Mouse (Mus musculus): ENCODE results near the gene Ms4a7. TPM values are rescaled to one million over a fixed set of nuclear protein-coding genes. Genes with fewer than 3 reads are reported as not detected.
"Not testable (repeated sequence)": the region's sequence is repeated elsewhere in the genome, so short reads cannot be mapped to it uniquely, and the experiment has no call there.

Gene Ms4a7
- polyA plus RNA-seq, 1 experiment from 2014 or later: 6.7 TPM

GRCm38 (mm10) chr19:11293616-11294015, 42.3 kb downstream of the Ms4a7 start:
- 1% methylated on average over 3 of the region's 3 CpGs for WGBS
- H3K4me3 ChIP-seq (ENCODE audit: low read depth, low read length): not testable (repeated sequence)

GRCm38 (mm10) chr19:11292990-11293389, 43.0 kb downstream of the Ms4a7 start:
- Histone ChIP-seq H3K27me3 (ENCODE audit: control insufficient read depth, insufficient read depth, low read length) (no peaks in the 10 kb centered on the region), H3K9me3 (ENCODE audit: control insufficient read depth, low read depth, low read length) (no peaks in the 10 kb centered on the region), H3K4me2 (replicated peaks; ENCODE audit: low read depth, low read length) (peak overlapping the region; percentile 43), H3K36me3 (ENCODE audit: control insufficient read depth, insufficient read depth, low read length) (no peaks in the 10 kb centered on the region), H3K9ac (replicated peaks; ENCODE audit: low read depth, low read length) (0 out of 2 replicates have a peak overlapping the region, but pooled peaks have one; percentile 33), H3K4me1 (ENCODE audit: control insufficient read depth, insufficient read depth, low read length) (no peaks in the 10 kb centered on the region), H3K27ac (ENCODE audit: low read length) (0 out of 2 replicates have a peak overlapping the region, but pooled peaks have one; percentile 49), H3K4me3 (ENCODE audit: low read depth, low read length) (peak overlapping the region; percentile 27)
- 9% methylated on average over 12 of the region's 12 CpGs for WGBS
- ATAC-seq (ENCODE audit: insufficient number of reproducible peaks, insufficient read depth, low FRiP score, low read depth): no peak

More at GRCm38 (mm10) chr19:11293616-11294015, 42.3 kb downstream of the Ms4a7 start:
- not testable (repeated sequence) for H3K36me3 ChIP-seq (ENCODE audit: control insufficient read depth, insufficient read depth, low read length); H3K9me3 ChIP-seq (ENCODE audit: control insufficient read depth, low read depth, low read length); ATAC-seq (ENCODE audit: insufficient number of reproducible peaks, insufficient read depth, low FRiP score, low read depth); H3K4me1 ChIP-seq (ENCODE audit: control insufficient read depth, insufficient read depth, low read length); H3K27me3 ChIP-seq (ENCODE audit: control insufficient read depth, insufficient read depth, low read length); H3K27ac ChIP-seq (ENCODE audit: low read length); H3K9ac ChIP-seq (replicated peaks; ENCODE audit: low read depth, low read length)
- peak overlapping the region; percentile 43; the same call in 1 of the 2 replicates for H3K4me2 ChIP-seq (replicated peaks; ENCODE audit: low read depth, low read length)

GRCm38 (mm10) chr19:11283773-11284172, 52.2 kb downstream of the Ms4a7 start, which contains the start of gene Ms4a5:
Ms4a5 (minus strand) TSS chr19:11283873.
- H3K9me3 ChIP-seq (ENCODE audit: control insufficient read depth, low read depth, low read length): no peaks in the 10 kb centered on the region
- no peaks in the 10 kb centered on the region for H3K27me3 ChIP-seq (ENCODE audit: control insufficient read depth, insufficient read depth, low read length)
- no peaks in the 10 kb centered on the region for H3K4me1 ChIP-seq (ENCODE audit: control insufficient read depth, insufficient read depth, low read length)
- H3K27ac ChIP-seq (ENCODE audit: low read length): no peak within 1 kb of the TSS
- H3K36me3 ChIP-seq (ENCODE audit: control insufficient read depth, insufficient read depth, low read length): no peaks in the 10 kb centered on the region
- no peak within 1 kb of the TSS for H3K4me2 ChIP-seq (replicated peaks; ENCODE audit: low read depth, low read length)
- no peak within 1 kb of the TSS for H3K9ac ChIP-seq (replicated peaks; ENCODE audit: low read depth, low read length)
- H3K4me3 ChIP-seq (ENCODE audit: low read depth, low read length): no peak within 1 kb of the TSS
- 86% methylated on average over 2 of the region's 2 CpGs for WGBS
- no peak for ATAC-seq (ENCODE audit: insufficient number of reproducible peaks, insufficient read depth, low FRiP score, low read depth)

GRCm38 (mm10) chr19:11280223-11280622, 55.7 kb downstream of the Ms4a7 start:
- H3K9ac ChIP-seq (replicated peaks; ENCODE audit: low read depth, low read length): no peak overlapping the region
- 80% methylated on average over 3 of the region's 3 CpGs for WGBS
- H3K36me3 ChIP-seq (ENCODE audit: control insufficient read depth, insufficient read depth, low read length): no peaks in the 10 kb centered on the region
- H3K4me3 ChIP-seq (ENCODE audit: low read depth, low read length): no peak overlapping the region
- H3K9me3 ChIP-seq (ENCODE audit: control insufficient read depth, low read depth, low read length): no peaks in the 10 kb centered on the region
- peaks cover 6% of the 10 kb centered on the region; the same call in 1 of the 2 replicates for H3K4me1 ChIP-seq (ENCODE audit: control insufficient read depth, insufficient read depth, low read length)
- no peaks in the 10 kb centered on the region for H3K27me3 ChIP-seq (ENCODE audit: control insufficient read depth, insufficient read depth, low read length)
- H3K4me2 ChIP-seq (replicated peaks; ENCODE audit: low read depth, low read length): no peak overlapping the region
- no peak overlapping the region for H3K27ac ChIP-seq (ENCODE audit: low read length)
- no peak for ATAC-seq (ENCODE audit: insufficient number of reproducible peaks, insufficient read depth, low FRiP score, low read depth)

- peaks cover 6% of the 10 kb centered on the region; the same call in 1 of the 2 replicates for H3K4me1 ChIP-seq (ENCODE audit: control insufficient read depth, insufficient read depth, low read length)
- no peaks in the 10 kb centered on the region for H3K36me3 ChIP-seq (ENCODE audit: control insufficient read depth, insufficient read depth, low read length)
- no peaks in the 10 kb centered on the region for H3K27me3 ChIP-seq (ENCODE audit: control insufficient read depth, insufficient read depth, low read length)
- WGBS: 17% methylated on average over 5 of the region's 5 CpGs
- peak; percentile 67; the same call in 1 of the 2 replicates for ATAC-seq (ENCODE audit: insufficient number of reproducible peaks, insufficient read depth, low FRiP score, low read depth)
- no peaks in the 10 kb centered on the region for H3K9me3 ChIP-seq (ENCODE audit: control insufficient read depth, low read depth, low read length)
- H3K4me3 ChIP-seq (ENCODE audit: low read depth, low read length): no peak overlapping the region
- H3K4me2 ChIP-seq (replicated peaks; ENCODE audit: low read depth, low read length): no peak overlapping the region
- H3K27ac ChIP-seq (ENCODE audit: low read length): no peak overlapping the region
- H3K9ac ChIP-seq (replicated peaks; ENCODE audit: low read depth, low read length): no peak overlapping the region
These were observed 59.5 kb downstream of the Ms4a7 start for GRCm38 (mm10) chr19:11276431-11276830.

Other genes with a start within 250 kb of the Ms4a7 start
- not detected in 2 replicates for gene 1700017D01Rik, start 205.3 kb downstream of the Ms4a7 start, polyA plus RNA-seq (2014; fragmentation: Nextera tagmentation; extraction: Ambion mirVana)
- gene 1700025F22Rik, start 170.8 kb downstream of the Ms4a7 start, polyA plus RNA-seq (2014; fragmentation: Nextera tagmentation; extraction: Ambion mirVana): not detected in 2 replicates
- gene Ms4a13, start 139.4 kb downstream of the Ms4a7 start, polyA plus RNA-seq (2014; fragmentation: Nextera tagmentation; extraction: Ambion mirVana): not detected in 2 replicates
- not detected in 2 replicates for gene Ms4a12, start 103.7 kb downstream of the Ms4a7 start, polyA plus RNA-seq (2014; fragmentation: Nextera tagmentation; extraction: Ambion mirVana)
- 0.12 TPM in 1 of 2 replicates, not detected in the other for gene Ms4a1, start 69.9 kb downstream of the Ms4a7 start, polyA plus RNA-seq (2014; fragmentation: Nextera tagmentation; extraction: Ambion mirVana)
- gene Ms4a5, start 52.3 kb downstream of the Ms4a7 start, polyA plus RNA-seq (2014; fragmentation: Nextera tagmentation; extraction: Ambion mirVana): not detected in 2 replicates
- gene Ms4a14, start 21.7 kb downstream of the Ms4a7 start, polyA plus RNA-seq (2014; fragmentation: Nextera tagmentation; extraction: Ambion mirVana): 0.08 TPM in 1 of 2 replicates, not detected in the other
- gene Ms4a4a, start 39.4 kb upstream of the Ms4a7 start, polyA plus RNA-seq (2014; fragmentation: Nextera tagmentation; extraction: Ambion mirVana): 7.2 and 7.9 TPM in 2 replicates
- gene Ms4a4c, start 68.6 kb upstream of the Ms4a7 start, polyA plus RNA-seq (2014; fragmentation: Nextera tagmentation; extraction: Ambion mirVana): 0.61 and 1.0 TPM in 2 replicates
- 0.35 and 0.77 TPM in 2 replicates for gene Ms4a4b, start 107.4 kb upstream of the Ms4a7 start, polyA plus RNA-seq (2014; fragmentation: Nextera tagmentation; extraction: Ambion mirVana)
- 8.2 and 9.2 TPM in 2 replicates for gene Ms4a6c, start 133.2 kb upstream of the Ms4a7 start, polyA plus RNA-seq (2014; fragmentation: Nextera tagmentation; extraction: Ambion mirVana)
- gene Gm8369, start 149.8 kb upstream of the Ms4a7 start, polyA plus RNA-seq (2014; fragmentation: Nextera tagmentation; extraction: Ambion mirVana): not detected in 2 replicates
- 5.6 and 9.7 TPM in 2 replicates for gene Ms4a6b, start 180.4 kb upstream of the Ms4a7 start, polyA plus RNA-seq (2014; fragmentation: Nextera tagmentation; extraction: Ambion mirVana)
- gene Ms4a4d, start 200.7 kb upstream of the Ms4a7 start, polyA plus RNA-seq (2014; fragmentation: Nextera tagmentation; extraction: Ambion mirVana): 2.1 and 3.0 TPM in 2 replicates

Data from stomach, embryonic 14.5 days (tissue).